Mouse (Mus musculus) MEL (cell line): ENCODE measurements around the gene Hoxa9. TPM values are rescaled to one million over a fixed set of nuclear protein-coding genes. Genes with fewer than 3 reads are reported as not detected.

Source experiments
- DNase-seq: peaks from one replicate; pipeline ENCODE4 v3.0.0; 2011; ENCODE audit warnings: low read depth, low spot score
- H3K27ac ChIP-seq: 2 replicates; pipeline ENCODE4 v1.5.1; 2012; ENCODE audit warnings: low read depth, mild to moderate bottlenecking, control low read depth, low read length, moderate library complexity; ENCODE audit not compliant: control insufficient read depth
- H3K27me3 ChIP-seq, 2 experiments: fragments of 150-350 bp in 1 of 2; sonication (generic) in 1 of 2; 2 replicates each; pipeline ENCODE4 v1.6.1; 2012; ENCODE audit warnings: low read length in 2 of 2, mild to moderate bottlenecking in 2 of 2, improper control_type of control experiment in 1 of 2, moderate library complexity in 1 of 2; ENCODE audit not compliant: insufficient read depth in 2 of 2, control insufficient read depth in 1 of 2
- H3K36me3 ChIP-seq, 2 experiments: 2 replicates each; pipeline ENCODE4 v1.6.1; 2012 to 2014; ENCODE audit warnings: low read length in 2 of 2, improper control_type of control experiment in 1 of 2, inconsistent platforms in 1 of 2, mild to moderate bottlenecking in 1 of 2; ENCODE audit not compliant: insufficient read depth in 2 of 2, control insufficient read depth in 1 of 2
- H3K4me1 ChIP-seq, 2 experiments: fragments of 150-350 bp in 1 of 2; sonication (generic) in 1 of 2; 2 replicates each; pipeline ENCODE4 v1.6.1; 2012; ENCODE audit warnings: low read length in 2 of 2, improper control_type of control experiment in 1 of 2, mild to moderate bottlenecking in 1 of 2; ENCODE audit not compliant: insufficient read depth in 2 of 2, control insufficient read depth in 1 of 2
- H3K4me3 ChIP-seq, 2 experiments: fragments of 150-350 bp in 1 of 2; sonication (generic) in 1 of 2; 2 replicates each; pipeline ENCODE4 v1.5.1; 2012; ENCODE audit warnings: low read depth in 2 of 2, low read length in 2 of 2, mild to moderate bottlenecking in 2 of 2, moderate library complexity in 2 of 2, control low read depth in 1 of 2, improper control_type of control experiment in 1 of 2; ENCODE audit not compliant: control insufficient read depth in 1 of 2, insufficient read depth in 1 of 2
- H3K79me2 ChIP-seq: 2 replicates; pipeline ENCODE4 v1.6.1; 2012; ENCODE audit warnings: mild to moderate bottlenecking, low read length, moderate library complexity; ENCODE audit not compliant: control insufficient read depth, poor library complexity, insufficient read depth
- H3K9ac ChIP-seq: 2 replicates; pipeline ENCODE4 v1.6.1; 2012; ENCODE audit warnings: low read depth, mild to moderate bottlenecking, control low read depth, low read length, moderate library complexity; ENCODE audit not compliant: control insufficient read depth, poor library complexity, severe bottlenecking
- H3K9me3 ChIP-seq: fragments of 150-350 bp; sonication (generic); replicated peaks from 2 replicates; pipeline ENCODE4 v1.6.1; 2012; ENCODE audit warnings: mild to moderate bottlenecking, low read length, improper control_type of control experiment, moderate library complexity; ENCODE audit not compliant: insufficient read depth
- BHLHE40 ChIP-seq: IDR thresholded peaks from 2 replicates; pipeline ENCODE4 v1.6.1; 2012; ENCODE audit warnings: low read depth, mild to moderate bottlenecking, inconsistent platforms, low read length, improper control_type of control experiment, borderline replicate concordance
- CHD1 ChIP-seq: IDR thresholded peaks from 2 replicates; pipeline ENCODE4 v1.6.1; 2012; ENCODE audit warnings: low read depth, mild to moderate bottlenecking, inconsistent platforms, low read length, improper control_type of control experiment
- E2F4 ChIP-seq: IDR thresholded peaks from 2 replicates; pipeline ENCODE4 v1.6.1; 2011; ENCODE audit warnings: low read depth, low read length, improper control_type of control experiment, borderline replicate concordance
- ELF1 ChIP-seq: IDR thresholded peaks from 2 replicates; pipeline ENCODE4 v1.6.1; 2014; ENCODE audit warnings: low read depth, mild to moderate bottlenecking, inconsistent platforms, low read length, improper control_type of control experiment, moderate library complexity
- EP300 ChIP-seq, 2 experiments: IDR thresholded peaks; 2 replicates each; pipeline ENCODE4 v1.6.1; 2011; ENCODE audit warnings: improper control_type of control experiment in 2 of 2, low read length in 2 of 2, low read depth in 1 of 2, mild to moderate bottlenecking in 1 of 2
- GATA1 ChIP-seq: IDR thresholded peaks from 2 replicates; pipeline ENCODE4 v1.6.1; 2011; ENCODE audit warnings: low read depth, low read length, improper control_type of control experiment
- HCFC1 ChIP-seq: IDR thresholded peaks from 2 replicates; pipeline ENCODE4 v1.6.1; 2012; ENCODE audit warnings: low read depth, mild to moderate bottlenecking, inconsistent platforms, low read length, improper control_type of control experiment, moderate library complexity
- JUND ChIP-seq: IDR thresholded peaks from 2 replicates; pipeline ENCODE4 v1.6.1; 2011; ENCODE audit warnings: low read depth, mild to moderate bottlenecking, improper control_type of control experiment, low read length
- KAT2A ChIP-seq: conservative IDR thresholded peaks from 2 replicates; pipeline ENCODE4 v1.6.1; 2012; ENCODE audit warnings: low read depth, low read length, improper control_type of control experiment, inconsistent platforms
- MAFK ChIP-seq: IDR thresholded peaks from 2 replicates; pipeline ENCODE4 v1.6.1; 2011; ENCODE audit warnings: low read depth, mild to moderate bottlenecking, low read length, improper control_type of control experiment, borderline replicate concordance
- POLR2A ChIP-seq, 2 experiments: IDR thresholded peaks; 2 replicates each; pipeline ENCODE4 v1.6.1; 2011 to 2012; ENCODE audit warnings: low read length in 2 of 2, mild to moderate bottlenecking in 2 of 2, control low read depth in 1 of 2, improper control_type of control experiment in 1 of 2, low read depth in 1 of 2, moderate library complexity in 1 of 2; ENCODE audit not compliant: control insufficient read depth in 1 of 2, insufficient read depth in 1 of 2, poor library complexity in 1 of 2
- SIN3A ChIP-seq: IDR thresholded peaks from 2 replicates; pipeline ENCODE4 v1.6.1; 2012; ENCODE audit warnings: low read length, improper control_type of control experiment, inconsistent platforms
- TAL1 ChIP-seq: IDR thresholded peaks from 2 replicates; pipeline ENCODE4 v1.6.1; 2012; ENCODE audit warnings: mild to moderate bottlenecking, inconsistent platforms, low read length, moderate library complexity, mixed read lengths
- TBP ChIP-seq: IDR thresholded peaks from 2 replicates; pipeline ENCODE4 v1.8.0; 2011; ENCODE audit warnings: low read depth, low read length, improper control_type of control experiment
- TCF12 ChIP-seq: IDR thresholded peaks from 2 replicates; pipeline ENCODE4 v1.6.1; 2014; ENCODE audit warnings: low read depth, mild to moderate bottlenecking, inconsistent platforms, low read length, improper control_type of control experiment, moderate library complexity
- UBTF ChIP-seq: IDR thresholded peaks from 2 replicates; pipeline ENCODE4 v1.6.1; 2012; ENCODE audit warnings: low read depth, mild to moderate bottlenecking, inconsistent platforms, low read length, improper control_type of control experiment, moderate library complexity, borderline replicate concordance; ENCODE audit not compliant: insufficient read depth
- USF1 ChIP-seq: IDR thresholded peaks from 2 replicates; pipeline ENCODE4 v1.6.1; 2014; ENCODE audit warnings: low read depth, mild to moderate bottlenecking, inconsistent platforms, low read length, improper control_type of control experiment, moderate library complexity
- ZKSCAN1 ChIP-seq: IDR thresholded peaks from 2 replicates; pipeline ENCODE4 v1.6.1; 2012; ENCODE audit warnings: low read depth, mild to moderate bottlenecking, inconsistent platforms, low read length, improper control_type of control experiment, moderate library complexity
- polyA plus RNA-seq, 2 experiments: library from polyadenylated mRNA; stranded (reverse) in 1 of 2; unstranded in 1 of 2; fragments of >175 nt in 1 of 2; fragments of >200 nt in 1 of 2; gene quantifications; 2 replicates each; pipeline versions ENCODE4 v1.2.1 to v1.2.4; 2012; ENCODE audit warnings: low replicate concordance in 2 of 2, low read depth in 1 of 2; ENCODE audit not compliant: insufficient read length in 2 of 2, insufficient read depth in 1 of 2, missing spikeins in 1 of 2
- total RNA-seq: library from RNA; depleted of rRNA; stranded (reverse); fragments of 300-350 nt; gene quantifications from 2 replicates; pipeline ENCODE4 v1.2.3, GENCODE M21; 2012

Hoxa9 gene
- total and polyA plus RNA-seq, 3 experiments: not detected

- TF ChIP-seq TAL1 (no peak), GATA1 (no peak), KAT2A (no peak)
- TF ChIP-seq, all 39 proteins: peak for 0
- no peaks in the 10 kb centered on the region for H3K27me3 ChIP-seq
- H3K4me3 ChIP-seq: no peak overlapping the region
- DNase-seq: no peak
- no peaks in the 10 kb centered on the region for H3K4me1 ChIP-seq
- H3K36me3 ChIP-seq: no peaks in the 10 kb centered on the region
- no peaks in the 10 kb centered on the region for H3K9me3 ChIP-seq
- H3K27ac ChIP-seq: no peak overlapping the region
- no peak overlapping the region for H3K9ac ChIP-seq
- H3K79me2 ChIP-seq: no peaks in the 10 kb centered on the region
Observed at GRCm38 (mm10) chr6:52191860-52192550, 38.9 kb downstream of the Hoxa9 start.

GRCm38 (mm10) chr6:52190906-52191810 lies 39.7 kb downstream of the Hoxa9 start, which contains the start of gene Hoxa4:
Hoxa4 (minus strand) TSS chr6:52191753.
- Histone ChIP-seq H3K9ac (no peak within 1 kb of the TSS), H3K9me3 (no peaks in the 10 kb centered on the region), H3K36me3 (no peaks in the 10 kb centered on the region), H3K4me3 (no peak within 1 kb of the TSS), H3K4me1 (no peaks in the 10 kb centered on the region), H3K27me3 (no peaks in the 10 kb centered on the region), H3K79me2 (no peaks in the 10 kb centered on the region), H3K27ac (no peak within 1 kb of the TSS)
- TF ChIP-seq HCFC1 (no peak), CHD1 (no peak), ELF1 (no peak), POLR2A (IDR thresholded peaks at IDR 0.05; ENCODE audit: control insufficient read depth in 1 of 2, insufficient read depth in 1 of 2, low read depth in 1 of 2, low read length in 2 of 2, poor library complexity in 1 of 2) (no peak), E2F4 (no peak)
- no peak for DNase-seq

GRCm38 (mm10) chr6:52190410-52190809 lies 40.5 kb downstream of the Hoxa9 start:
- H3K36me3 ChIP-seq: no peaks in the 10 kb centered on the region
- no peaks in the 10 kb centered on the region for H3K4me1 ChIP-seq
- H3K27ac ChIP-seq: no peak overlapping the region
- no peak overlapping the region for H3K4me3 ChIP-seq
- no peak overlapping the region for H3K9ac ChIP-seq
- no peak for DNase-seq
- H3K27me3 ChIP-seq: no peaks in the 10 kb centered on the region
- H3K79me2 ChIP-seq: no peaks in the 10 kb centered on the region
- no peak for TF ChIP-seq ZKSCAN1
- TF ChIP-seq E2F4: no peak
- TF ChIP-seq UBTF: no peak
- TF ChIP-seq TCF12: no peak
- no peak for TF ChIP-seq JUND
- TF ChIP-seq BHLHE40: no peak
- TF ChIP-seq MAFK: no peak
- TF ChIP-seq USF1: no peak
- no peak for TF ChIP-seq EP300 (IDR thresholded peaks at IDR 0.05; ENCODE audit: low read depth in 1 of 2, low read length in 2 of 2)
- no peak for TF ChIP-seq SIN3A
- TF ChIP-seq GATA1: no peak
- TF ChIP-seq TBP: no peak
- TF ChIP-seq POLR2A (IDR thresholded peaks at IDR 0.05; ENCODE audit: control insufficient read depth in 1 of 2, insufficient read depth in 1 of 2, low read depth in 1 of 2, low read length in 2 of 2, poor library complexity in 1 of 2): no peak
- TF ChIP-seq, all 39 proteins: peak for 0
- no peaks in the 10 kb centered on the region for H3K9me3 ChIP-seq
